Mouse (Mus musculus) B cell, adult 2 months (primary cell): ENCODE measurements around the gene Tbc1d8b.

Source experiments
- DNase-seq, 2 experiments: peaks; one replicate each; pipeline ENCODE4 v3.0.0; 2022

Gene Tbc1d8b

DNA sequence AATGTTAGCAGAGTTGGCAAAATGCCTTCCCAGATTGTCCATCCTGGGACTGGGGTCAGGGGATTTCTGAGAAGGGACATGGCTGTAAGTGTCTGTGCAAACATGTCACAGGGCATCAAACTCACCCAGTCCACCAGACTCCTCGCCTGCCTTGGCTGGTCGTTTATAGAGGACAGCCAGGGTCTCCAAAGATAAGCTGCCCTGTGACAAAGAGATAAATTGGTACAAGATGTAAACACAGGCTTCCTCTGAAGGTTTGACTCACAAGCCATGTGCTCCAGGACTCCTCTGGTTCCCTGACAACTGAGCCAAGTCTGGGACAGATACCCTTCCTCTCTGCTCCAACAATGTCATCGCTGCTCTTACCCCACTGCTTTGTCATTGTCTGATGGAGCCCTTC, 96.2 kb downstream of the Tbc1d8b start:
- no peak for DNase-seq

DNA sequence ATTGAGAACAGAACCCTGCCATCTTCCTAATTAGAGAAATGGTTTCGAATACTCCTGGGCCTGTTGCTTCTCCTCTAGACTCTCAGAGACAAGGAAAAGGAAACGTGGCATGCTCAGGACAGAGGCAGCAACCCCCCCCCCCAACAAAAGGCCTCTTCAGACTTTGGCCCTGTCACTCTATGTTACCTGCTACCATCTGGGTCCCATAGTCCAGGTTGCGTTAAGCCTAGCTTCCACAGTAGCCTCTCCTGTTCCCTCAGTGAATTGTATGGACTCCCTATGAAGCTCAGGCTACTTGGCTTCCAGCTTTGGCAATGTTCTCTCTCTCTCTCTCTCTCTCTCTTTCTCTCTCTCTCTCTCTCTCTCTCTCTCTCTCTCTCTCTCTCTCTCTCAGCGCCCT, 96.8 kb downstream of the Tbc1d8b start:
- no peak for DNase-seq

- DNase-seq, result no peak
These were observed 97.7 kb downstream of the Tbc1d8b start, which contains the start of gene Ripply1 for GRCm38 (mm10) chrX:139782278-139783044. Ripply1 (minus strand) TSS chrX:139782353.

DNA sequence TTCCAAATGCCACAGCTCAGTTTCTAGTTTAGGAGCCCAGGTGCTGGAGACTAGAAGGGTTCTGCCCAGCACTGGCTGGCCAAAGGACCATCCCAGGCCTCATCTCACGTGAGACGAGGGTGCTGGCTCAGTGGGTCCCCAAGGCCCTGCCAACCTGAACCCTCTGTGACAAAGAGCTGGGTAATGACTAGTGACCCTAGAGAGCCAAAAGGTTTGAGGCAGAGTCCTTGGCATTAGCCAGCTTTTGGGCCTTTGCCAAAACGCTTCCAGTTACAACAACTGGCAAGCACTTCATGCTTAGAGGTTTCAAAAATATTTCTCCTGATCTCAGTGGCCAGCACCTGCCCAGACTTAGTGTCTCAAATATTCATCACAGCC, 98.2 kb downstream of the Tbc1d8b start:
- no peak for DNase-seq

- DNase-seq, result no peak
These were observed 101.0 kb downstream of the Tbc1d8b start for GRCm38 (mm10) chrX:139785764-139786163.

- DNase-seq, result no peak
These were observed 109.5 kb downstream of the Tbc1d8b start for GRCm38 (mm10) chrX:139794072-139794845.

- no peak for DNase-seq
These were observed 111.2 kb downstream of the Tbc1d8b start for GRCm38 (mm10) chrX:139796037-139796436.

DNA sequence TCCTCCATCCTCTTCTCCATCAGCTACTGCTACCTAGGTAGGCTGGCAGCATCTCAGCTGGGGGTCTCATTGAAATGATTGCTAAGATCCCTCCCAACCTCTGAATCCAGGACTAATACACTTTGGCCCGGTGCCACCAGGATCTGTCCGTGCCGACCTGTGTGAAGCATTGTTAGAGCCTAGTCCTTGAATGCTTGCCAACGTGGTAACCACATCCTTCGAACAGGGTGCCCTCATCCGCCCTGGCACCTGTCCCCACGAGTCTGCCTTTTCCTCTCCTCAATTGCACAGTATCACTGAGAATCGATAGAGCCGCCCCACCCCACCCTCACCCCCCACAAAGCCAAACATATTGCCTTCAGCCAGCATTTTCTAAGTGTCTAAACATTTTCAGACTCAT, 113.1 kb downstream of the Tbc1d8b start:
- no peak for DNase-seq

- DNase-seq, result no peak
These were observed 115.2 kb downstream of the Tbc1d8b start for GRCm38 (mm10) chrX:139799953-139800352.

DNA sequence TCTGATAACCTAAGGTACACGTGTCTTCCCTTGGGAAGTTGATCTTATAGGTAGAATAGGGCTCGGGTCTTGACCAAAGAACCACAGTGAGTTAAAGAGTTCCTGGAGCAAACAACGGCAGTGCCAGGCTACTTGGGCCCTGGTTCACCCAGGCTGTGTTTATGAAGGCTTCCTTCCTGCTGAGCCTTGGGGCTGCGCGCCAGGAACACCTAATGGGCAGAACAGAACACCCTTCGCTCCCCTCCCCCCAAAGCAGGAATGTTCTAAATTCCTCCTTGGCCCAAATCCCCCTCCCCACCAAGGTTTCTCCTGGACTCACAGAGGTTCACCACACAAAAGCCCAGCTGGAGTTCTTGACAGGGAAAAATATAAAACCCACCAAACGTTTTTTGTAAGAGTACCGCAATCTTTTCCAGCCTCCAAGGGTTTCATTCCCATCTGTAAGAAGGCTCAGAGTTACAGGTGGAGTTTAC, 115.6 kb downstream of the Tbc1d8b start, which contains the start of gene Cldn2:
Gene Cldn2 (plus strand): TSS at position 423 of the 473 bp plus-strand sequence.
- no peak for DNase-seq
